Mouse (Mus musculus) erythroid progenitor cell, adult 5-6 weeks (primary cell): ENCODE results near the gene Dedd. TPM values are rescaled to one million over a fixed set of nuclear protein-coding genes. Genes with fewer than 3 reads are reported as not detected.

Experiments
- total RNA-seq, 2 experiments: library from RNA; stranded (forward) in 1 of 2; stranded (reverse) in 1 of 2; fragments of 150-400 nt in 1 of 2; fragments of 186-747, 209-891 nt in 1 of 2; gene quantifications; 2 replicates each; pipeline versions ENCODE4 v1.2.3 to v1.2.4; 2015 to 2017; ENCODE audit warnings: low replicate concordance in 2 of 2

The Dedd gene
- total RNA-seq, 2 experiments from 2014 or later = 3.3 to 13.4 TPM

Other genes starting within 250 kb of the Dedd start
- 19.8 TPM in 1 of 2 replicates, not detected in the other for gene Cfap126, start 215.2 kb upstream of the Dedd start, total RNA-seq (2015; ENCODE audit: low replicate concordance)
- not detected in 2 replicates for gene Cfap126, start 215.2 kb upstream of the Dedd start, total RNA-seq (2017; ENCODE audit: low replicate concordance)
- gene Sdhc, start 178.5 kb upstream of the Dedd start, total RNA-seq (2015; ENCODE audit: low replicate concordance) = 50.8 and 70.4 TPM in 2 replicates
- gene Sdhc, start 178.5 kb upstream of the Dedd start, total RNA-seq (2017; ENCODE audit: low replicate concordance) = 4.7 and 14.6 TPM in 2 replicates
- gene Mpz, start 178.4 kb upstream of the Dedd start, total RNA-seq (2015; ENCODE audit: low replicate concordance) = not detected in 2 replicates
- gene Mpz, start 178.4 kb upstream of the Dedd start, total RNA-seq (2017; ENCODE audit: low replicate concordance) = not detected in 2 replicates
- 1.7 and 3.6 TPM in 2 replicates for gene Pcp4l1, start 132.9 kb upstream of the Dedd start, total RNA-seq (2015; ENCODE audit: low replicate concordance)
- not detected in 2 replicates for gene Pcp4l1, start 132.9 kb upstream of the Dedd start, total RNA-seq (2017; ENCODE audit: low replicate concordance)
- gene Nr1i3, start 115.2 kb upstream of the Dedd start, total RNA-seq (2015; ENCODE audit: low replicate concordance) = not detected in 2 replicates
- 0.39 TPM in 1 of 2 replicates, not detected in the other for gene Nr1i3, start 115.2 kb upstream of the Dedd start, total RNA-seq (2017; ENCODE audit: low replicate concordance)
- 1.1 and 4.2 TPM in 2 replicates for gene Tomm40l, start 106.6 kb upstream of the Dedd start, total RNA-seq (2015; ENCODE audit: low replicate concordance)
- 4.0 and 4.1 TPM in 2 replicates for gene Tomm40l, start 106.6 kb upstream of the Dedd start, total RNA-seq (2017; ENCODE audit: low replicate concordance)
- 16.8 TPM in 1 of 2 replicates, not detected in the other for gene Apoa2, start 104.1 kb upstream of the Dedd start, total RNA-seq (2015; ENCODE audit: low replicate concordance)
- gene Apoa2, start 104.1 kb upstream of the Dedd start, total RNA-seq (2017; ENCODE audit: low replicate concordance) = not detected in 2 replicates
- gene Fcer1g, start 94.8 kb upstream of the Dedd start, total RNA-seq (2015; ENCODE audit: low replicate concordance) = 214 and 248 TPM in 2 replicates
- gene Fcer1g, start 94.8 kb upstream of the Dedd start, total RNA-seq (2017; ENCODE audit: low replicate concordance) = 39.7 and 114 TPM in 2 replicates
- 0.42 TPM in 1 of 2 replicates, not detected in the other for gene Adamts4, start 78.7 kb upstream of the Dedd start, total RNA-seq (2015; ENCODE audit: low replicate concordance)
- not detected in 2 replicates for gene Adamts4, start 78.7 kb upstream of the Dedd start, total RNA-seq (2017; ENCODE audit: low replicate concordance)
- 86.5 and 106 TPM in 2 replicates for gene Ndufs2, start 77.8 kb upstream of the Dedd start, total RNA-seq (2015; ENCODE audit: low replicate concordance)
- gene Ndufs2, start 77.8 kb upstream of the Dedd start, total RNA-seq (2017; ENCODE audit: low replicate concordance) = 40.8 and 73.3 TPM in 2 replicates
- gene B4galt3, start 58.8 kb upstream of the Dedd start, total RNA-seq (2015; ENCODE audit: low replicate concordance) = 19.7 and 20.5 TPM in 2 replicates
- 26.8 and 40.8 TPM in 2 replicates for gene B4galt3, start 58.8 kb upstream of the Dedd start, total RNA-seq (2017; ENCODE audit: low replicate concordance)
- 739 and 765 TPM in 2 replicates for gene Ppox, start 48.0 kb upstream of the Dedd start, total RNA-seq (2015; ENCODE audit: low replicate concordance)
- 644 and 799 TPM in 2 replicates for gene Ppox, start 48.0 kb upstream of the Dedd start, total RNA-seq (2017; ENCODE audit: low replicate concordance)
- gene Usp21, start 41.2 kb upstream of the Dedd start, total RNA-seq (2015; ENCODE audit: low replicate concordance) = 39.0 and 64.9 TPM in 2 replicates
- 18.5 and 33.2 TPM in 2 replicates for gene Usp21, start 41.2 kb upstream of the Dedd start, total RNA-seq (2017; ENCODE audit: low replicate concordance)
- 26.8 and 39.3 TPM in 2 replicates for gene Ufc1, start 34.1 kb upstream of the Dedd start, total RNA-seq (2015; ENCODE audit: low replicate concordance)
- gene Ufc1, start 34.1 kb upstream of the Dedd start, total RNA-seq (2017; ENCODE audit: low replicate concordance) = 1.7 and 14.2 TPM in 2 replicates
- 6.7 and 10.8 TPM in 2 replicates for gene Nit1, start 16.5 kb downstream of the Dedd start, total RNA-seq (2015; ENCODE audit: low replicate concordance)
- gene Nit1, start 16.5 kb downstream of the Dedd start, total RNA-seq (2017; ENCODE audit: low replicate concordance) = 11.6 and 24.5 TPM in 2 replicates
- 10.1 and 22.0 TPM in 2 replicates for gene Pfdn2, start 16.5 kb downstream of the Dedd start, total RNA-seq (2015; ENCODE audit: low replicate concordance)
- gene Pfdn2, start 16.5 kb downstream of the Dedd start, total RNA-seq (2017; ENCODE audit: low replicate concordance) = 9.0 and 10.1 TPM in 2 replicates
- not detected in 2 replicates for gene Klhdc9, start 31.7 kb downstream of the Dedd start, total RNA-seq (2015; ENCODE audit: low replicate concordance)
- 3.3 TPM in 1 of 2 replicates, not detected in the other for gene Klhdc9, start 31.7 kb downstream of the Dedd start, total RNA-seq (2017; ENCODE audit: low replicate concordance)
- gene Nectin4, start 41.0 kb downstream of the Dedd start, total RNA-seq (2015; ENCODE audit: low replicate concordance) = not detected in 2 replicates
- gene Nectin4, start 41.0 kb downstream of the Dedd start, total RNA-seq (2017; ENCODE audit: low replicate concordance) = 0.51 and 0.53 TPM in 2 replicates
- gene Arhgap30, start 59.8 kb downstream of the Dedd start, total RNA-seq (2015; ENCODE audit: low replicate concordance) = 11.7 and 15.9 TPM in 2 replicates
- 16.7 and 22.9 TPM in 2 replicates for gene Arhgap30, start 59.8 kb downstream of the Dedd start, total RNA-seq (2017; ENCODE audit: low replicate concordance)
- 1.7 and 4.3 TPM in 2 replicates for gene Usf1, start 82.2 kb downstream of the Dedd start, total RNA-seq (2015; ENCODE audit: low replicate concordance)
- 5.0 and 9.1 TPM in 2 replicates for gene Usf1, start 82.2 kb downstream of the Dedd start, total RNA-seq (2017; ENCODE audit: low replicate concordance)
- gene Tstd1, start 89.7 kb downstream of the Dedd start, total RNA-seq (2015; ENCODE audit: low replicate concordance) = not detected in 2 replicates
- gene Tstd1, start 89.7 kb downstream of the Dedd start, total RNA-seq (2017; ENCODE audit: low replicate concordance) = 0.90 TPM in 1 of 2 replicates, not detected in the other
- not detected in 2 replicates for gene F11r, start 108.4 kb downstream of the Dedd start, total RNA-seq (2015; ENCODE audit: low replicate concordance)
- gene F11r, start 108.4 kb downstream of the Dedd start, total RNA-seq (2017; ENCODE audit: low replicate concordance) = not detected in 2 replicates
- gene Alyref2, start 174.3 kb downstream of the Dedd start, total RNA-seq (2015; ENCODE audit: low replicate concordance) = not detected in 2 replicates
- 5.5 TPM in 1 of 2 replicates, not detected in the other for gene Alyref2, start 174.3 kb downstream of the Dedd start, total RNA-seq (2017; ENCODE audit: low replicate concordance)
- not detected in 2 replicates for gene Itln1, start 206.1 kb downstream of the Dedd start, total RNA-seq (2015; ENCODE audit: low replicate concordance)
- gene Itln1, start 206.1 kb downstream of the Dedd start, total RNA-seq (2017; ENCODE audit: low replicate concordance) = not detected in 2 replicates
- gene Cd244a, start 230.0 kb downstream of the Dedd start, total RNA-seq (2015; ENCODE audit: low replicate concordance) = 1.8 and 4.6 TPM in 2 replicates
- 2.2 TPM in 1 of 2 replicates, not detected in the other for gene Cd244a, start 230.0 kb downstream of the Dedd start, total RNA-seq (2017; ENCODE audit: low replicate concordance)